Mouse (Mus musculus) right cerebral cortex, adult 2 months (tissue): ENCODE measurements around the gene Nav2.

Source experiments
- DNase-seq, 2 experiments: peaks; one replicate each; pipeline ENCODE4 v3.0.0; 2021 to 2022; ENCODE audit warnings: low spot score in 2 of 2

The Nav2 gene

GRCm38 (mm10) chr7:49248333-49249086, 340.0 kb downstream of the Nav2 start:
- DNase-seq: peak; percentile 71 to 78

- no peak for DNase-seq
These were observed 340.9 kb downstream of the Nav2 start for GRCm38 (mm10) chr7:49249462-49249861.

GRCm38 (mm10) chr7:49249996-49250395, 341.5 kb downstream of the Nav2 start:
- peak; percentile 91 to 95 for DNase-seq

- DNase-seq: no peak
These were observed 342.2 kb downstream of the Nav2 start for GRCm38 (mm10) chr7:49250581-49251307.

GRCm38 (mm10) chr7:49251308-49251638, 342.8 kb downstream of the Nav2 start:
- DNase-seq: no peak

- DNase-seq: no peak
These were observed 343.9 kb downstream of the Nav2 start for GRCm38 (mm10) chr7:49252444-49252843.

- no peak for DNase-seq
These were observed 344.4 kb downstream of the Nav2 start for GRCm38 (mm10) chr7:49252902-49253301.

- DNase-seq: no peak
These were observed 346.5 kb downstream of the Nav2 start for GRCm38 (mm10) chr7:49255053-49255452.

GRCm38 (mm10) chr7:49257234-49257906, 348.9 kb downstream of the Nav2 start:
- no peak for DNase-seq

- DNase-seq: peak; percentile 53 to 71
These were observed 349.6 kb downstream of the Nav2 start for GRCm38 (mm10) chr7:49258088-49258487.

- peak in 1 of 2 experiments; percentile 35 for DNase-seq
These were observed 353.5 kb downstream of the Nav2 start for GRCm38 (mm10) chr7:49261941-49262511.

- no peak for DNase-seq
These were observed 357.9 kb downstream of the Nav2 start for GRCm38 (mm10) chr7:49266422-49266821.

GRCm38 (mm10) chr7:49267621-49268325, 359.3 kb downstream of the Nav2 start:
- peak; percentile 67 to 70 for DNase-seq

GRCm38 (mm10) chr7:49268401-49268921, 359.9 kb downstream of the Nav2 start:
- no peak for DNase-seq

- no peak for DNase-seq
These were observed 362.3 kb downstream of the Nav2 start for GRCm38 (mm10) chr7:49270855-49271254.

GRCm38 (mm10) chr7:49272445-49273439, 364.2 kb downstream of the Nav2 start:
- DNase-seq: peak; percentile 83 to 86

- no peak for DNase-seq
These were observed 365.6 kb downstream of the Nav2 start for GRCm38 (mm10) chr7:49273907-49274656.

GRCm38 (mm10) chr7:49274676-49275075, 366.2 kb downstream of the Nav2 start:
- DNase-seq: no peak

GRCm38 (mm10) chr7:49276163-49276562, 367.6 kb downstream of the Nav2 start:
- DNase-seq: no peak
